Comparison of ENCODE assay signal across 7 mouse cellular contexts in genomic region chrX:10215972-10216371, GRCm38 (mm10). TPM values are rescaled to one million over a fixed set of nuclear protein-coding genes. Genes with fewer than 3 reads are reported as not detected.
DNase-seq lines count a peak whose midpoint lies in the region; ATAC-seq lines count a peak whose summit lies in the region.

No protein-coding gene starts in this region.

- DNase-seq in spleen, postnatal 36 days (ENCODE audit: low spot score in 2 of 2) = peak; percentile 36 to 41
- DNase-seq in spleen, adult 18-20 months = no peak
- DNase-seq in c-Kit-positive CD71-negative TER-119-negative erythroid progenitor cells, embryonic 14.5 days (ENCODE audit: low read depth) = peak; percentile 26
- DNase-seq in forebrain, embryonic 14.5 days (ENCODE audit: low spot score) = peak; percentile 70
- DNase-seq in lung, postnatal 10 days = peak; percentile 43
- peak; percentile 5 to 8 for DNase-seq in right cerebral cortex, postnatal 36 days (ENCODE audit: low spot score in 2 of 2)

- peak overlapping the region; percentile 62 for H3K9ac ChIP-seq in forebrain, embryonic 14.5 days (ENCODE audit: low read length)
- H3K9ac ChIP-seq in kidney, embryonic 15.5 days = peak overlapping the region; percentile 36; the same call in 1 of the 2 replicates

- no peaks in the 10 kb centered on the region for H3K36me3 ChIP-seq in forebrain, embryonic 14.5 days (ENCODE audit: control insufficient read depth, insufficient read depth, low read length)
- H3K36me3 ChIP-seq in kidney, embryonic 15.5 days = no peaks in the 10 kb centered on the region

- H3K4me1 ChIP-seq in forebrain, embryonic 14.5 days (ENCODE audit: control insufficient read depth, insufficient read depth, low read length) = no peaks in the 10 kb centered on the region
- H3K4me1 ChIP-seq in kidney, embryonic 15.5 days = no peaks in the 10 kb centered on the region

- H3K4me3 ChIP-seq in forebrain, embryonic 14.5 days (ENCODE audit: low read depth, low read length) = peak overlapping the region; percentile 45
- peak overlapping the region; percentile 60 for H3K4me3 ChIP-seq in kidney, embryonic 15.5 days (replicated peaks)

- peak overlapping the region; percentile 52 for H3K4me2 ChIP-seq in forebrain, embryonic 14.5 days (ENCODE audit: low read length)
- peak overlapping the region; percentile 53 for H3K4me2 ChIP-seq in kidney, embryonic 15.5 days

- no peak; the same call in 1 of the 2 replicates for ATAC-seq in forebrain, embryonic 14.5 days
- ATAC-seq in kidney, embryonic 15.5 days (replicated peaks; ENCODE audit: low FRiP score) = no peak

- H3K27me3 ChIP-seq in forebrain, embryonic 14.5 days (replicated peaks; ENCODE audit: control insufficient read depth, insufficient read depth, low read length) = no peaks in the 10 kb centered on the region
- H3K27me3 ChIP-seq in kidney, embryonic 15.5 days = no peaks in the 10 kb centered on the region

- 33% methylated on average over 16 of the region's 16 CpGs for WGBS in forebrain, embryonic 14.5 days
- 22% methylated on average over 16 of the region's 16 CpGs for WGBS in kidney, embryonic 15.5 days

- no peaks in the 10 kb centered on the region for H3K9me3 ChIP-seq in forebrain, embryonic 14.5 days (replicated peaks; ENCODE audit: control insufficient read depth, low read length)
- H3K9me3 ChIP-seq in kidney, embryonic 15.5 days (replicated peaks) = no peaks in the 10 kb centered on the region

- H3K27ac ChIP-seq in forebrain, embryonic 14.5 days (ENCODE audit: low read depth, low read length) = peak overlapping the region; percentile 71
- H3K27ac ChIP-seq in kidney, embryonic 15.5 days = peak overlapping the region; percentile 84

RNA-seq across cellular contexts. Expression of gene Rpgr, which starts 0.7 kb away (rescaled TPM):
- 34.0 and 41.5 TPM in 2 replicates for polyA plus RNA-seq in forebrain, embryonic 14.5 days (2014; fragmentation: Nextera tagmentation; extraction: Ambion mirVana)
- 20.0 and 22.4 TPM in 2 replicates for polyA plus RNA-seq in kidney, embryonic 15.5 days (2015; fragmentation: Nextera tagmentation; extraction: Ambion mirVana)

RNA-seq across cellular contexts. Expression of gene Otc, which starts 36.1 kb away (rescaled TPM):
- not detected in 2 replicates for polyA plus RNA-seq in forebrain, embryonic 14.5 days (2014; fragmentation: Nextera tagmentation; extraction: Ambion mirVana)
- polyA plus RNA-seq in kidney, embryonic 15.5 days (2015; fragmentation: Nextera tagmentation; extraction: Ambion mirVana) = 0.18 and 0.70 TPM in 2 replicates

Comparison
In these comparisons a context has a peak if more than half of its experiments do, and no peak if none do; other contexts are left out.
1. DNase-seq: peak in spleen, postnatal 36 days (2 of 2), c-Kit-positive CD71-negative TER-119-negative erythroid progenitor cells, embryonic 14.5 days (single experiment), forebrain, embryonic 14.5 days (single experiment), lung, postnatal 10 days (single experiment) and right cerebral cortex, postnatal 36 days (2 of 2); none in spleen, adult 18-20 months (0 of 2).